Mouse (Mus musculus): ENCODE data around the gene Cdh1.
"Not testable (repeated sequence)": the region's sequence is repeated elsewhere in the genome, so short reads cannot be mapped to it uniquely, and the experiment has no call there.

The Cdh1 gene

GRCm38 (mm10) chr8:106592458-106592857, 10.7 kb upstream of the Cdh1 start:
- no peak for DNase-seq (ENCODE audit: low spot score)

- not testable (repeated sequence) for DNase-seq (ENCODE audit: low spot score)
Measured at GRCm38 (mm10) chr8:106595623-106596022, 7.5 kb upstream of the Cdh1 start.

- DNase-seq (ENCODE audit: low spot score): no peak
Measured at GRCm38 (mm10) chr8:106597067-106597466, 6.1 kb upstream of the Cdh1 start.

- DNase-seq (ENCODE audit: low spot score): no peak
Measured at GRCm38 (mm10) chr8:106599265-106599979, 3.7 kb upstream of the Cdh1 start.

GRCm38 (mm10) chr8:106603933-106604332, 782 bp downstream of the Cdh1 start:
- no peak for DNase-seq (ENCODE audit: low spot score)

- no peak for DNase-seq (ENCODE audit: low spot score)
Measured at GRCm38 (mm10) chr8:106605657-106606056, 2.5 kb downstream of the Cdh1 start.

GRCm38 (mm10) chr8:106606121-106606520, 3.0 kb downstream of the Cdh1 start:
- DNase-seq (ENCODE audit: low spot score): no peak

- DNase-seq (ENCODE audit: low spot score): no peak
Measured at GRCm38 (mm10) chr8:106606601-106607145, 3.5 kb downstream of the Cdh1 start.

- not testable (repeated sequence) for DNase-seq (ENCODE audit: low spot score)
Measured at GRCm38 (mm10) chr8:106607783-106608182, 4.6 kb downstream of the Cdh1 start.

GRCm38 (mm10) chr8:106608425-106608824, 5.3 kb downstream of the Cdh1 start:
- DNase-seq (ENCODE audit: low spot score): no peak

GRCm38 (mm10) chr8:106609076-106609903, 6.1 kb downstream of the Cdh1 start:
- DNase-seq (ENCODE audit: low spot score): no peak

- no peak for DNase-seq (ENCODE audit: low spot score)
Measured at GRCm38 (mm10) chr8:106610958-106611640, 7.9 kb downstream of the Cdh1 start.

GRCm38 (mm10) chr8:106612047-106612446, 8.9 kb downstream of the Cdh1 start:
- DNase-seq (ENCODE audit: low spot score): no peak

- no peak for DNase-seq (ENCODE audit: low spot score)
Measured at GRCm38 (mm10) chr8:106614704-106615103, 11.6 kb downstream of the Cdh1 start.

GRCm38 (mm10) chr8:106615661-106616299, 12.6 kb downstream of the Cdh1 start:
- DNase-seq (ENCODE audit: low spot score): no peak

- no peak for DNase-seq (ENCODE audit: low spot score)
Measured at GRCm38 (mm10) chr8:106616679-106617078, 13.5 kb downstream of the Cdh1 start.

- DNase-seq (ENCODE audit: low spot score): no peak
Measured at GRCm38 (mm10) chr8:106617196-106617595, 14.0 kb downstream of the Cdh1 start.

GRCm38 (mm10) chr8:106617865-106618264, 14.7 kb downstream of the Cdh1 start:
- DNase-seq (ENCODE audit: low spot score): no peak

- DNase-seq (ENCODE audit: low spot score): no peak
Measured at GRCm38 (mm10) chr8:106618324-106618723, 15.2 kb downstream of the Cdh1 start.

GRCm38 (mm10) chr8:106619549-106620245, 16.5 kb downstream of the Cdh1 start:
- DNase-seq (ENCODE audit: low spot score): no peak

GRCm38 (mm10) chr8:106620488-106620887, 17.3 kb downstream of the Cdh1 start:
- DNase-seq (ENCODE audit: low spot score): no peak
